Mouse (Mus musculus): Measurements from ENCODE around the gene 4833439L19Rik. TPM values are rescaled to one million over a fixed set of nuclear protein-coding genes. Genes with fewer than 3 reads are reported as not detected.

Gene 4833439L19Rik
- total and polyA plus RNA-seq, 3 experiments: 23.1 to 25.0 (median 23.5) TPM

- peak within 1 kb of the TSS; percentile 59 to 84 (median 76) for H3K4me3 ChIP-seq (replicated peaks in 1 of 3; ENCODE audit: low read depth in 2 of 3, low read length in 2 of 3, poor library complexity in 1 of 3)
- peaks cover 7 to 47% of the 10 kb centered on the region in 2 experiments; a peak in 3 of 4 replicates for H3K4me1 ChIP-seq (ENCODE audit: control insufficient read depth in 1 of 2, insufficient read depth in 2 of 2)
- TF ChIP-seq JUND (conservative IDR thresholded peaks at IDR 0.05; ENCODE audit: low read depth, low read length): no peak
- TF ChIP-seq NELFE (IDR thresholded peaks at IDR 0.05; ENCODE audit: low read depth, low read length): peak; percentile 96
- no peak for TF ChIP-seq SMC3 (IDR thresholded peaks at IDR 0.05; ENCODE audit: low read depth, low read length)
- no peak for TF ChIP-seq NRF1 (IDR thresholded peaks at IDR 0.05; ENCODE audit: low read depth, low read length)
- TF ChIP-seq USF2 (conservative IDR thresholded peaks at IDR 0.05; ENCODE audit: low read depth, low read length): no peak
- no peak for TF ChIP-seq GABPA (IDR thresholded peaks at IDR 0.05; ENCODE audit: insufficient replicate concordance, low read depth, low read length)
- peak; percentile 83 for TF ChIP-seq TCF12 (IDR thresholded peaks at IDR 0.05; ENCODE audit: low read depth, low read length)
- TF ChIP-seq ZC3H11A (IDR thresholded peaks at IDR 0.05; ENCODE audit: low read depth, low read length): no peak
- no peak for TF ChIP-seq CHD1 (IDR thresholded peaks at IDR 0.05; ENCODE audit: low read depth, low read length)
- no peak for TF ChIP-seq JUN (IDR thresholded peaks at IDR 0.05; ENCODE audit: insufficient read depth, low read depth, low read length)
- TF ChIP-seq EP300 (IDR thresholded peaks at IDR 0.05; ENCODE audit: low read length): no peak
- 0 out of 2 replicates have a peak, but pooled peaks have one; percentile 54 for TF ChIP-seq TBP (conservative IDR thresholded peaks at IDR 0.05; ENCODE audit: low read depth, low read length)
- peak; percentile 82; the same call in 1 of the 2 replicates for TF ChIP-seq POLR2AphosphoS2 (IDR thresholded peaks at IDR 0.05; ENCODE audit: low read depth, low read length)
- peak; percentile 89 for TF ChIP-seq MXI1 (IDR thresholded peaks at IDR 0.05; ENCODE audit: low read depth, low read length)
- TF ChIP-seq MAFK (IDR thresholded peaks at IDR 0.05; ENCODE audit: insufficient replicate concordance, low read length): no peak
- no peak for TF ChIP-seq RCOR1 (conservative IDR thresholded peaks at IDR 0.05; ENCODE audit: low read depth, low read length)
- no peak for TF ChIP-seq CTCF (conservative IDR thresholded peaks at IDR 0.05 in 1 of 2, IDR thresholded peaks at IDR 0.05 in 1 of 2; ENCODE audit: low read depth in 2 of 2, low read length in 2 of 2)
- 0 out of 2 replicates have a peak, but pooled peaks have one; percentile 56 for TF ChIP-seq MAZ (IDR thresholded peaks at IDR 0.05; ENCODE audit: low read depth, low read length)
- TF ChIP-seq HCFC1 (IDR thresholded peaks at IDR 0.05; ENCODE audit: low read depth, low read length): no peak
- TF ChIP-seq E2F4 (IDR thresholded peaks at IDR 0.05; ENCODE audit: insufficient replicate concordance, low read depth, low read length): no peak
- TF ChIP-seq ZMIZ1 (IDR thresholded peaks at IDR 0.05; ENCODE audit: low read depth, low read length): peak; percentile 97
- no peak for TF ChIP-seq IRF4 (IDR thresholded peaks at IDR 0.05; ENCODE audit: low read depth, low read length)
- no peak for TF ChIP-seq MEF2A (IDR thresholded peaks at IDR 0.05; ENCODE audit: borderline replicate concordance, low read depth, low read length)
- TF ChIP-seq USF1 (IDR thresholded peaks at IDR 0.05; ENCODE audit: low read depth, low read length): no peak
- TF ChIP-seq KAT2A (IDR thresholded peaks at IDR 0.05; ENCODE audit: insufficient replicate concordance, low read length): 0 out of 2 replicates have a peak, but pooled peaks have one; percentile 28
- peak; percentile 98 for TF ChIP-seq POLR2A (IDR thresholded peaks at IDR 0.05; ENCODE audit: low read depth, low read length)
- no peak for TF ChIP-seq MYC (IDR thresholded peaks at IDR 0.05; ENCODE audit: low read depth, low read length)
- no peak for TF ChIP-seq ZNF384 (IDR thresholded peaks at IDR 0.05; ENCODE audit: low read depth, low read length)
- TF ChIP-seq RAD21 (IDR thresholded peaks at IDR 0.05; ENCODE audit: low read depth, low read length): no peak
- TF ChIP-seq PAX5 (IDR thresholded peaks at IDR 0.05; ENCODE audit: low read length): no peak
- TF ChIP-seq CHD2 (IDR thresholded peaks at IDR 0.05; ENCODE audit: low read length): no peak
- TF ChIP-seq BHLHE40 (IDR thresholded peaks at IDR 0.05; ENCODE audit: low read depth, low read length): no peak
- peak; percentile 67 for TF ChIP-seq SIN3A (IDR thresholded peaks at IDR 0.05; ENCODE audit: low read length)
- TF ChIP-seq UBTF (IDR thresholded peaks at IDR 0.05; ENCODE audit: low read depth, low read length): peak; percentile 53; the same call in 1 of the 2 replicates
- no peak for TF ChIP-seq ZKSCAN1 (IDR thresholded peaks at IDR 0.05; ENCODE audit: borderline replicate concordance, low read depth, low read length)
- TF ChIP-seq MAX (IDR thresholded peaks at IDR 0.05; ENCODE audit: low read length): no peak
- no peak for TF ChIP-seq ELF1 (IDR thresholded peaks at IDR 0.05; ENCODE audit: low read depth, low read length)
- no peak for TF ChIP-seq ETS1 (conservative IDR thresholded peaks at IDR 0.05; ENCODE audit: low read depth, low read length)
- H3K27me3 ChIP-seq (replicated peaks): peaks cover 5% of the 10 kb centered on the region
- H3K79me2 ChIP-seq (replicated peaks; ENCODE audit: control insufficient read depth, extremely low read depth, insufficient read depth, poor library complexity, severe bottlenecking): peaks cover 25% of the 10 kb centered on the region
- peak; percentile 59 for DNase-seq (ENCODE audit: extremely low read depth)
- peak within 1 kb of the TSS; percentile 29 for H3K27ac ChIP-seq (ENCODE audit: insufficient read depth, low read depth)
- dilution Hi-C loops (cut with MboI; ENCODE audit: extremely low pct_ligation_motif_present, extremely low pct_unique_long_range_greater_than_20kb, low sequenced_read_pairs): no loop called here
- in situ Hi-C loops (cut with MboI; ENCODE audit: low pct_ligation_motif_present, low pct_unique_long_range_greater_than_20kb, low sequenced_read_pairs): no loop called here
- peak within 1 kb of the TSS; percentile 87 for H3K9ac ChIP-seq (ENCODE audit: insufficient read depth, low read depth)
- peak within 1 kb of the TSS; percentile 89 for H3K4me2 ChIP-seq (ENCODE audit: insufficient read depth, low read depth, poor library complexity, severe bottlenecking)
- H3K36me3 ChIP-seq (replicated peaks in 1 of 2; ENCODE audit: control insufficient read depth in 1 of 2, insufficient read depth in 1 of 2, low read length in 1 of 2): peaks cover 0 to 6% of the 10 kb centered on the region in 2 experiments
- no peaks in the 10 kb centered on the region for H3K9me3 ChIP-seq (replicated peaks; ENCODE audit: low read length)
Measured at GRCm38 (mm10) chr13:54503604-54504521, 61.4 kb downstream of the 4833439L19Rik start, which contains the start of gene Simc1. Gene Simc1 (plus strand): TSS chr13:54503779.

Measured in CH12.LX (cell line).